Mouse (Mus musculus) spleen, adult 2 months (tissue): ENCODE measurements around the gene Fam50a. TPM values are rescaled to one million over a fixed set of nuclear protein-coding genes. Genes with fewer than 3 reads are reported as not detected.
"Not testable (repeated sequence)": the region's sequence is repeated elsewhere in the genome, so short reads cannot be mapped to it uniquely, and the experiment has no call there.

Source experiments
- DNase-seq, 2 experiments: peaks; one replicate each; pipeline versions ENCODE4 v3.0.0 to v3.0.0-alpha.2; 2012 to 2021; ENCODE audit warnings: low spot score in 2 of 2, low read depth in 1 of 2
- H3K27ac ChIP-seq: fragments of 200-500 bp; 2 replicates; pipeline ENCODE4 v1.5.1; 2012; ENCODE audit warnings: low read length, inconsistent platforms; ENCODE audit not compliant: insufficient read depth
- H3K27me3 ChIP-seq: fragments of 200-500 bp; 2 replicates; pipeline ENCODE4 v1.6.1; 2012; ENCODE audit warnings: mild to moderate bottlenecking, moderate library complexity, low read length, inconsistent platforms; ENCODE audit not compliant: control insufficient read depth, insufficient read depth
- H3K36me3 ChIP-seq: fragments of 200-500 bp; 2 replicates; pipeline ENCODE4 v1.6.1; 2012; ENCODE audit warnings: mild to moderate bottlenecking, low read length, inconsistent platforms; ENCODE audit not compliant: control insufficient read depth, insufficient read depth
- H3K4me1 ChIP-seq: fragments of 200-500 bp; 2 replicates; pipeline ENCODE4 v1.6.1; 2011; ENCODE audit warnings: inconsistent platforms; ENCODE audit not compliant: control insufficient read depth, insufficient read depth, insufficient read length
- H3K4me3 ChIP-seq: fragments of 200-500 bp; 2 replicates; pipeline ENCODE4 v1.5.1; 2011; ENCODE audit warnings: mild to moderate bottlenecking, inconsistent platforms; ENCODE audit not compliant: insufficient read depth, insufficient read length; ENCODE audit errors: extremely low read depth
- CTCF ChIP-seq: fragments of 200-500 bp; IDR thresholded peaks from 2 replicates; pipeline ENCODE4 v1.5.1; 2011; ENCODE audit warnings: mild to moderate bottlenecking, inconsistent platforms; ENCODE audit not compliant: insufficient read depth, insufficient read length, insufficient replicate concordance; ENCODE audit errors: extremely low read depth
- POLR2A ChIP-seq: fragments of 200-500 bp; IDR thresholded peaks from 2 replicates; pipeline ENCODE4 v1.6.1; 2011; ENCODE audit warnings: low read depth, low read length, inconsistent platforms
- WGBS: fragments of 180-500 bp; shearing (Covaris S2); methylation state at CpG from one replicate; pipeline ENCODE4 v1.1.7; 2018; 5-methylcytosine and 5-hydroxymethylcytosine counted together
- polyA plus RNA-seq: library from polyadenylated mRNA; depleted of rRNA; stranded (reverse); fragments of >200 nt; gene quantifications from 2 replicates; pipeline ENCODE4 v1.2.3, GENCODE M21; 2012; rRNA removed

The Fam50a gene
- polyA plus RNA-seq, 1 experiment: 13.4 TPM

DNA sequence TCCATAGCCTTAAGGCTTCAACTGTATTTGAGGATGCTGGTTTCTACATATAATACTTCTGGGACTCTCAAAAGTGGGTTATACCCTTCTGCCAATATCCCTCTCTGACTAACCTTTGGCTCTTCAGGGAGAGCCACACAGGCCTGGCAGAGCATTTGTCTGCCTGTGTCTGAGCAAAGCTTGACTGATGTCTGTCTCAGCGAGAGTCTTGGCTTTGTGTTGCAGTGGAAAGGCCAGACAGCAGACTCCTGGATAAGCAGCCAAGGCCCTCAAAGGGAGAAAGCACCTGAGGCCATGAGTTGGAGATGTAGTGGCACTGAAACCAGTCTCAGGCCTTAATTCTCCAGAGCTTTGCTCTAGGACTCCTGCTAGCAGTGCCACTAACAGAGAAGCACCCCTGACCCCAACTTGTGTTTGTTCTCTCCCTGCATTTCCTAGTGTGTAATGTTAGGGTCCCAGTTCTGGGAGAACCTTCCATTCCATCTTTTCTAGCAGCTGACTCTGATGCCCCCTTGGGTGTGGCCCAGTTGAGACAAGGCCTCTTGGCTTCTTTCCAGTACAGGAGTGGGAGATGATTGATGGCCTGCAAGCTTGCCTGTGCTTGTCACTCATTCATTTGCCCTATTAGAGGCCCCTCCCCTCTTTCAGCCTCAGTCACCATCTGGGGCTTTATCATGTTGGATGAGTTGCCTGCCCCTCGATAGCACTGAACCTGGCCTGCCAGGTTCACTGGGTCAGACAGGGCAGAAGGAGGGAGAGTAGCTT is 17.5 kb downstream of the Fam50a start:
- no peaks in the 10 kb centered on the region for H3K27me3 ChIP-seq
- no peak overlapping the region for H3K4me3 ChIP-seq
- no peak overlapping the region for H3K27ac ChIP-seq
- H3K36me3 ChIP-seq: no peaks in the 10 kb centered on the region
- WGBS: 75% methylated on average over 2 of the region's 2 CpGs
- no peak for TF ChIP-seq CTCF
- TF ChIP-seq POLR2A: no peak
- H3K4me1 ChIP-seq: no peaks in the 10 kb centered on the region
- DNase-seq: no peak

- Histone ChIP-seq H3K27me3 (no peaks in the 10 kb centered on the region), H3K27ac (peak overlapping the region; percentile 29; the same call in 1 of the 2 replicates), H3K36me3 (no peaks in the 10 kb centered on the region), H3K4me1 (peaks cover 5% of the 10 kb centered on the region; the same call in 1 of the 2 replicates), H3K4me3 (peak overlapping the region; percentile 59)
- no peak for DNase-seq
- WGBS: 22% methylated on average over 13 of the region's 13 CpGs
- TF ChIP-seq POLR2A (no peak), CTCF (no peak)
Measured at GRCm38 (mm10) chrX:74352645-74353466, 40.0 kb downstream of the Fam50a start.

- peaks cover 5% of the 10 kb centered on the region; the same call in 1 of the 2 replicates for H3K4me1 ChIP-seq
- H3K4me3 ChIP-seq: peak within 1 kb of the TSS; percentile 59
- H3K27me3 ChIP-seq: no peaks in the 10 kb centered on the region
- H3K36me3 ChIP-seq: no peaks in the 10 kb centered on the region
- TF ChIP-seq POLR2A (peak; percentile 52), CTCF (no peak)
- peak; percentile 51 to 75 for DNase-seq
- 39% methylated on average over 11 of the region's 22 CpGs for WGBS
- peak within 1 kb of the TSS; percentile 29; the same call in 1 of the 2 replicates for H3K27ac ChIP-seq
Measured at GRCm38 (mm10) chrX:74353467-74353770, 40.6 kb downstream of the Fam50a start, which contains the start of gene Lage3. Gene Lage3, minus strand, starts transcription at chrX:74353618.

DNA sequence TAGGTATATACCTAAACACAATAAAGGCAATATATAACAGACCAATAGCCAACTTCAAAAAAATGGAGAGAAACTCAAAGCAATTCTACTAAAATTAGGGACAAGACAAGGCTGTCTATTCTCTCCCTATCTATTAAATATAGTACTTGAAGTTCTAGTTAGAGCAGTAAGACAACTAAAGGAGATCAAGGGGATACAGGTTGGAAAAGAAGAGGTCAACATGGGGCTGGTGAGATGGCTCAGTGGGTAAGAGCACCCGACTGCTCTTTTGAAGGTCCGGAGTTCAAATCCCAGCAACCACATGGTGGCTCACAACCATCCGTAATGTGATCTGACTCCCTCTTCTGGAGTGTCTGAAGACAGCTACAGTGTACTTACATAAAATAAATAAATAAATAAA is 44.2 kb downstream of the Fam50a start:
- 92% methylated on average over 3 of the region's 3 CpGs for WGBS
- not testable (repeated sequence) for H3K27ac ChIP-seq, DNase-seq, H3K27me3 ChIP-seq, H3K4me1 ChIP-seq, H3K36me3 ChIP-seq, H3K4me3 ChIP-seq

DNA sequence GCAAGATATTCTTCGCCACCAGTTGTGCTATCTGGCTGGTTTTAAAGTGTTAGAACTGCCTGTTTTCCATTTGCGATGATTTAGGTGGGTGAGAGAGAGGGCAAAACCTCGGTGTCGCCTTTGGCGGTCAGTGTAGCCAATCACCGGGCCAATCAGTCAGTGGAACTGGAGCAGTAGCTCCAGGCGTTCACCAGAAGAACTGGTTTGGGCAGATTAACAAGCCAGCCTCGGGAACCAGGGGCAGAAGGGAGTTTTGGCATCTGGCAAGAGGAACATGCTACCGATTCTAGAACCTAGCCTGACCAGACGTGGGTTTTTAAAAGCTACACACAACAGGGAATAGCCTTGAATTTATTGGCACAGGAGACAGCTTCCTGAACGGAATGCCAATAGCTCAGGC is 46.3 kb downstream of the Fam50a start:
- 69% methylated on average over 11 of the region's 11 CpGs for WGBS
- Histone ChIP-seq H3K4me1 (no peaks in the 10 kb centered on the region), H3K27ac (no peak overlapping the region), H3K27me3 (no peaks in the 10 kb centered on the region), H3K36me3 (no peaks in the 10 kb centered on the region), H3K4me3 (no peak overlapping the region)
- no peak for DNase-seq
- no peak for TF ChIP-seq CTCF
- TF ChIP-seq POLR2A: no peak

GRCm38 (mm10) chrX:74367512-74367911 is 54.7 kb downstream of the Fam50a start:
- H3K27ac ChIP-seq: no peak overlapping the region
- TF ChIP-seq POLR2A (no peak), CTCF (no peak)
- no peak for DNase-seq
- no peaks in the 10 kb centered on the region for H3K27me3 ChIP-seq
- H3K4me3 ChIP-seq: peak overlapping the region; percentile 64
- H3K36me3 ChIP-seq: peaks cover 1% of the 10 kb centered on the region; the same call in 1 of the 2 replicates
- peaks cover 5% of the 10 kb centered on the region; the same call in 1 of the 2 replicates for H3K4me1 ChIP-seq
- WGBS: 68% methylated on average over 10 of the region's 10 CpGs

GRCm38 (mm10) chrX:74368209-74368909 is 55.5 kb downstream of the Fam50a start:
- no peaks in the 10 kb centered on the region for H3K27me3 ChIP-seq
- peak; percentile 29 to 66 for DNase-seq
- H3K36me3 ChIP-seq: peaks cover 1% of the 10 kb centered on the region; the same call in 1 of the 2 replicates
- H3K4me1 ChIP-seq: peaks cover 5% of the 10 kb centered on the region; the same call in 1 of the 2 replicates
- H3K27ac ChIP-seq: peak overlapping the region; percentile 64
- peak overlapping the region; percentile 64 for H3K4me3 ChIP-seq
- TF ChIP-seq POLR2A (no peak), CTCF (no peak)
- 28% methylated on average over 49 of the region's 49 CpGs for WGBS

Other genes with a start within 250 kb of the Fam50a start
- gene Opn1mw, start 185.6 kb upstream of the Fam50a start, polyA plus RNA-seq: not detected in 2 replicates
- 5.5 and 6.1 TPM in 2 replicates for gene Mecp2, start 177.7 kb upstream of the Fam50a start, polyA plus RNA-seq
- not detected in 2 replicates for gene Tex28, start 145.2 kb upstream of the Fam50a start, polyA plus RNA-seq
- 0.07 and 0.11 TPM in 2 replicates for gene Tktl1, start 135.8 kb upstream of the Fam50a start, polyA plus RNA-seq
- 499 and 568 TPM in 2 replicates for gene Flna, start 63.2 kb upstream of the Fam50a start, polyA plus RNA-seq
- 41.6 and 54.5 TPM in 2 replicates for gene Emd, start 58.3 kb upstream of the Fam50a start, polyA plus RNA-seq
- 1,039 and 1,194 TPM in 2 replicates for gene Rpl10, start 42.2 kb upstream of the Fam50a start, polyA plus RNA-seq
- 87.5 and 113 TPM in 2 replicates for gene Taz, start 31.1 kb upstream of the Fam50a start, polyA plus RNA-seq
- gene Dnase1l1, start 30.7 kb upstream of the Fam50a start, polyA plus RNA-seq: 12.0 and 14.0 TPM in 2 replicates
- 267 and 342 TPM in 2 replicates for gene Atp6ap1, start 15.9 kb upstream of the Fam50a start, polyA plus RNA-seq
- 182 and 192 TPM in 2 replicates for gene Gdi1, start 8.0 kb upstream of the Fam50a start, polyA plus RNA-seq
- gene Plxna3, start 16.0 kb downstream of the Fam50a start, polyA plus RNA-seq: 12.1 and 12.3 TPM in 2 replicates
- gene Lage3, start 40.6 kb downstream of the Fam50a start, polyA plus RNA-seq: 28.1 and 29.0 TPM in 2 replicates
- gene Ubl4a, start 60.2 kb downstream of the Fam50a start, polyA plus RNA-seq: 24.1 and 24.5 TPM in 2 replicates
- 14.0 and 15.0 TPM in 2 replicates for gene Slc10a3, start 60.3 kb downstream of the Fam50a start, polyA plus RNA-seq
- 25.4 and 32.9 TPM in 2 replicates for gene Fam3a, start 80.2 kb downstream of the Fam50a start, polyA plus RNA-seq
- 10.1 and 14.7 TPM in 2 replicates for gene Ikbkg, start 80.3 kb downstream of the Fam50a start, polyA plus RNA-seq
- gene G6pdx, start 116.2 kb downstream of the Fam50a start, polyA plus RNA-seq: 18.9 and 19.7 TPM in 2 replicates
- gene Gm6880, start 168.4 kb downstream of the Fam50a start, polyA plus RNA-seq: not detected in 2 replicates